Mouse (Mus musculus) embryonic fibroblast, embryonic 13.5 days (primary cell): ENCODE data around the gene Tra2a. TPM values are rescaled to one million over a fixed set of nuclear protein-coding genes. Genes with fewer than 3 reads are reported as not detected.
A peak's percentile ranks its signal among the peaks of the same experiment; 100 is the strongest.

Experiments used
- H3K27ac ChIP-seq: 2 replicates; pipeline ENCODE4 v1.5.1; 2012; ENCODE audit warnings: low read length, control low read depth, inconsistent platforms; ENCODE audit not compliant: insufficient read depth
- H3K4me1 ChIP-seq: 2 replicates; pipeline ENCODE4 v1.6.1; 2011; ENCODE audit warnings: low read length; ENCODE audit not compliant: control insufficient read depth, insufficient read depth
- H3K4me3 ChIP-seq: 2 replicates; pipeline ENCODE4 v1.5.1; 2011; ENCODE audit warnings: mild to moderate bottlenecking, control low read depth, low read length; ENCODE audit not compliant: insufficient read depth
- CTCF ChIP-seq: IDR thresholded peaks from 2 replicates; pipeline ENCODE4 v1.5.1; 2011; ENCODE audit warnings: mild to moderate bottlenecking, control low read depth, low read length, moderate library complexity, borderline replicate concordance; ENCODE audit not compliant: insufficient read depth
- POLR2A ChIP-seq: IDR thresholded peaks from 2 replicates; pipeline ENCODE4 v1.6.1; 2011; ENCODE audit warnings: low read depth, mild to moderate bottlenecking, control low read depth, low read length, moderate library complexity
- polyA plus RNA-seq: library from polyadenylated mRNA; stranded (reverse); fragments of >200 nt; gene quantifications from 2 replicates; pipeline ENCODE4 v1.2.4, GENCODE M21; 2011; ENCODE audit warnings: low read depth; ENCODE audit not compliant: missing spikeins, insufficient read length

Tra2a gene
- 154 and 162 TPM in 2 replicates for polyA plus RNA-seq

- TF ChIP-seq POLR2A (peak; percentile 100), CTCF (no peak)
- Histone ChIP-seq H3K4me1 (no peaks in the 10 kb centered on the region; the same call in none of the 2 replicates), H3K4me3 (peak within 1 kb of the TSS; percentile 90), H3K27ac (peak within 1 kb of the TSS; percentile 82)
Measured at GRCm38 (mm10) chr6:49263847-49264243, at the start of gene Tra2a. TSS of gene Tra2a (minus strand) at chr6:49264033.

DNA sequence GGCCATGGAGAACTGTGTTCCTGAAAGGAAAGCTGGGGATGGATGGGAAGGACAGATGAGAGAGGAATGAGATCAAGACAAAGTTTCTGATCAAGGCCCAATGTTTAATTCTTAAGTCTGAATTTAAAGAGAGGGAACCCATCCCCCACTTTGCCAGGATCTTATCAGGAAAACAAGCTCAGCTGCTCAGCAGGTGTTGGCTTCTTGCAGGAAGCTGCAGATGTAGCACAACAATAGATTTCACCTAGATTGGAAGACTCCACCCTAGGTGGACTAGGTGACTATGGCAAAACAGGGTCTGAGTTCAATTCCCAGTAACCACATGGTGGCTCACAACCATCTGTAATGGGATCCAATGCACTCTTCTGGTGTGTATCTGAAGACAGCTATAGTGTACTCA lies 34.5 kb upstream of the Tra2a start:
- TF ChIP-seq CTCF: no peak
- no peak for TF ChIP-seq POLR2A
- H3K4me1 ChIP-seq: no peaks in the 10 kb centered on the region
- no peak overlapping the region for H3K4me3 ChIP-seq
- H3K27ac ChIP-seq: no peak overlapping the region

GRCm38 (mm10) chr6:49282122-49282521 lies 18.3 kb upstream of the Tra2a start:
- no peaks in the 10 kb centered on the region for H3K4me1 ChIP-seq
- no peak overlapping the region for H3K27ac ChIP-seq
- no peak overlapping the region for H3K4me3 ChIP-seq
- TF ChIP-seq POLR2A: no peak
- no peak for TF ChIP-seq CTCF

- TF ChIP-seq POLR2A: no peak
- TF ChIP-seq CTCF: no peak
- Histone ChIP-seq H3K4me3 (no peak overlapping the region), H3K27ac (no peak overlapping the region), H3K4me1 (no peaks in the 10 kb centered on the region)
Measured at GRCm38 (mm10) chr6:49280942-49281341, 17.1 kb upstream of the Tra2a start.

DNA sequence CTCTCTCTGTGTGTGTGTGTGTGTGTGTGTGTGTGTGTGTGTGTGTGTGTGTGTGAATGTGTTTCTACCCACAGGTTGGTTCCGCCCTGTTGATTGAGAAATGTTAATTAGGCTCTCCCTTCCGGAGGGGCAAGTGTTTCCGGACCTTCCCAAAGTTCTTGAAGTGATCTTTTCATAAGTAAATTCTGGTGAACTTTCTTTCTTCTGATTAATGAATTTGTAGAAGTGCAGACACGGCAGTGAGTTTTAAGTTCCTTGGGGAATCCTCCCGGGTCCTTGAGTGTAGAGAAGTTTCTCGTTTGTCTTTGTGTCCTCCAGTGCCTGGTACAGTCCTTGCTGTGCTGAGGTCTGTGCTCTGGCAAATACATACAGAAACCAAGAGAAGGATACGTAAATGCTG lies 11.5 kb upstream of the Tra2a start:
- no peak overlapping the region for H3K4me3 ChIP-seq
- no peak overlapping the region for H3K27ac ChIP-seq
- TF ChIP-seq POLR2A (no peak), CTCF (no peak)
- H3K4me1 ChIP-seq: no peaks in the 10 kb centered on the region

DNA sequence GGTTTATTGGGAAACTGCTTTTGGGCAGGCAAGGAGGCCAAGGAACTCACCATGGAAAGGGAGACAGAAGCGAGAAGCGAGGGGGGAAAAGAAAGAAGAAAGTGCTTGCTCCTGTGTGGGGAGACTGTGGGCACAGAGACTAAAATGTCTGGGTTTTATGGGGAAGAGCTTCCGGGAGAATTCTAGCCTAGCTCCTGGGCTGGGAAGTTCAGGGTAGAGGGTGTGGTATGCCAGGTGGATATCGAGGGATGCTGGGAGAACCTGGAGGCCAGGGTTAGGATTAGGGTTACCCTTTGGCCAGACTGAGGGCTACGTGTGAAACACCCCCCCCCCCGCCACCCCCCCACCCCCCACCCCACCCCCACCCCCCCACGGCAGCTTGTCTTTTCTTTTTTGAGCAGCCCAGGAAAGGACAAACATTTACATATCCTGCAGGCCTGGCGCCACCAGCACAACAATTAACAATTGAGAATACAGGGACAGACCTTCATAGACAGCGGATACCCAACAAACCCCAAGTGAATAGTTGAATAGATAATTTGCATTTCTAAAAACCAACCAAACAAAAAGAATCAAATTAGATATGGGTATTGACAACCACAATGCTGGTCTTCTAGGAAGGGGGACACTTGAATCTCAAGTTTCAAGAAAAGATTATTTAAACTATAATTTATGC lies 10.7 kb upstream of the Tra2a start:
- Histone ChIP-seq H3K4me1 (peaks cover 3% of the 10 kb centered on the region), H3K4me3 (no peak overlapping the region), H3K27ac (no peak overlapping the region)
- TF ChIP-seq POLR2A (no peak), CTCF (no peak)

DNA sequence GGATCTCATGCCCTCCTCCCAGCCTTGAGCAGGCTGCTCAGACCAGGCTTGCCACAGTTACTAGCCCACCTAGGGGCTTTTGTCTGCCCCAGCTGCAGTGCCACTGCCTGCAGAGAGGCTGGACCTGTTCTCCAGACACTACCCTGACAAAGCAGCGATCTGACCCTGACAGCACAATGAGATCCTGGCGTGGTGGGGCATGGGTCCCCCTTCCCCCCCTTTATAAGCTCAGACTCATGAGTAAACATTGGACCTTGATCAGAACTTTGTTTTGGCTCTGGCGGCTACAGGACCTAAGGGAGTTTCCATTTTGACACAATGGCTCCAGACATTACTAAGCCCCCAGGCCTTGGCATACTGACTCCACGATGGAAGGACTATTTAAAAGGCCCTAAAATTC lies 10.1 kb upstream of the Tra2a start:
- Histone ChIP-seq H3K4me1 (peaks cover 3% of the 10 kb centered on the region), H3K4me3 (no peak overlapping the region), H3K27ac (no peak overlapping the region)
- TF ChIP-seq POLR2A (no peak), CTCF (no peak)

DNA sequence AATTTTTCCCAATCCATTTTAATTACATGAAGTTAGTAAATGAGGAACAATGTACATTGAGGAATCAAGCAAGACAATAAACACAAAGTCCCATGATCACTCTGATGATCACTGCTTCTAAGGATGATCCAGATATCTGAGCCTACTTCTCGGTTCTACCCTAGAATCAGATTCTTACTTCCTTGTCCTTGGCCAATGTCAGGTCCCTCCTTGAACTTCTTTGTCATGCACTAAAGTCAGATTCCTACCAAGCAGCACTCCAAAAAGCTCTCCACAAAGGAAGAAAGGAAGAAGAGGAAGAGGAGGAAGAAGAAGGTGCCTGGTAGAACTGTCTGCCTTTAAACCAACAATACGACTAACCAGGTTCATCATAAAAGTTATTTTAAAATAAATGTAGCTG lies 9.0 kb upstream of the Tra2a start:
- H3K27ac ChIP-seq: no peak overlapping the region
- no peak overlapping the region for H3K4me3 ChIP-seq
- TF ChIP-seq POLR2A: no peak
- no peak for TF ChIP-seq CTCF
- H3K4me1 ChIP-seq: peaks cover 3% of the 10 kb centered on the region

- TF ChIP-seq CTCF: no peak
- no peak for TF ChIP-seq POLR2A
- peaks cover 3% of the 10 kb centered on the region for H3K4me1 ChIP-seq
- no peak overlapping the region for H3K27ac ChIP-seq
- no peak overlapping the region for H3K4me3 ChIP-seq
Measured at GRCm38 (mm10) chr6:49271815-49272214, 8.0 kb upstream of the Tra2a start.

DNA sequence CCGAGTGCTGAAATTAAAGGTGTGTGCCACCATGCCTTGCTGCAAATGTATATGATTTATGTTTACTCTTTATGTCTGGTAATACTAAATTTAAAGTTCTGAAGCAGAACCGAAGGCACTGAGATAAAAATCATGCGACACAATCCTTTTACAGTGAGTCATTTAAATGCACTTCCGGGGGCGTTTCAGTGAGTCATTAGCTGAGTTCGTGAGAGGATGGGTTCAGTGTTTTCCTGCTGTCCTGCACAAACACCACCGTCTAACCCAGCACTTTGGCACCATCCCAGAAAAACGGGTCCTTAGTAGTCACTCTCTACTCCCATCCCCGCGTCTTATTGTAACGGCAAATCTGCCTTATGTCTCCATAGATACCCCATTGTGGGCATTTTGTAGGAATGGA lies 6.1 kb upstream of the Tra2a start:
- no peak overlapping the region for H3K27ac ChIP-seq
- peaks cover 3% of the 10 kb centered on the region for H3K4me1 ChIP-seq
- no peak overlapping the region for H3K4me3 ChIP-seq
- TF ChIP-seq CTCF: no peak
- TF ChIP-seq POLR2A: no peak
